In the genomic region with DNA sequence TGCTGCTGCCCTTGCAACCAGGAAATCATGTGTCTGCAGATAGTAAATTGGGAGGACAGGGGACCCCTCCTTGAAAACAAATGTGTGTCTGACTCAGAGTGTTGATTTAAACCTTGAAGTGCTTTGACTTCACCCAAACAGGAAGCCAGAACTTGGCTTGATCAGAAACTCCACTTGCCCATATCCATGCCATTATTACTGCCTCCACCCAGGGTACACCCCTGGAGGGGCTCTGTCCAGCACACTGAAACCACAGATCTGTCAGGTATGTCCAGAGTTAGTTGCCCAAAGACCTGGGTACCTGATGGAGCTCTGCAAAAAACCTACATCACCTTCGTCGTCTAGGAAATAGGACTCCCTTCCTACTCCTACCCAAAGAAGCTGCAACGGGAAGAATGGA, we compare ENCODE assay signal across 25 mouse cellular contexts.
DNase-seq lines count a peak whose midpoint lies in the region; ATAC-seq lines count a peak whose summit lies in the region.
"Had no signal": no experiment of that assay in that cellular context is flagged by ENCODE, and none has a peak within 500 bp of the region (broad histone marks: within the 10 kb centered on the region; RNA-seq: fewer than 3 reads in every experiment).

No protein-coding gene starts in this region.

- H3K27me3 ChIP-seq in forebrain, embryonic 11.5 days (ENCODE audit: control insufficient read depth, insufficient read depth, low read length) = peaks cover 31% of the 10 kb centered on the region
- H3K27me3 ChIP-seq in forebrain, embryonic 16.5 days (replicated peaks; ENCODE audit: control insufficient read depth, insufficient read depth, low read length) = no peaks in the 10 kb centered on the region
- no peaks in the 10 kb centered on the region for H3K27me3 ChIP-seq in kidney, embryonic 15.5 days
- H3K27me3 ChIP-seq: embryonic facial prominence, embryonic 15.5 days; forebrain, embryonic 15.5 days; heart, embryonic 12.5 days had no signal

- WGBS in forebrain, embryonic 11.5 days = 27% methylated on average over 3 of the region's 3 CpGs
- WGBS in forebrain, embryonic 16.5 days = 20% methylated on average over 3 of the region's 3 CpGs
- 24% methylated on average over 3 of the region's 3 CpGs for WGBS in kidney, embryonic 15.5 days

- H3K4me1 ChIP-seq in forebrain, embryonic 11.5 days (replicated peaks; ENCODE audit: control insufficient read depth, insufficient read depth, low read length) = peaks cover 6% of the 10 kb centered on the region; the same call in 1 of the 2 replicates
- H3K4me1 ChIP-seq in forebrain, embryonic 16.5 days (replicated peaks; ENCODE audit: control insufficient read depth, insufficient read depth, low read length) = no peaks in the 10 kb centered on the region
- peaks cover 27% of the 10 kb centered on the region for H3K4me1 ChIP-seq in kidney, embryonic 15.5 days
- H3K4me1 ChIP-seq: embryonic facial prominence, embryonic 15.5 days; forebrain, embryonic 15.5 days; heart, embryonic 12.5 days; neural tube, embryonic 15.5 days had no signal

- no peak overlapping the region for H3K9ac ChIP-seq in forebrain, embryonic 11.5 days (ENCODE audit: low read length)
- no peak overlapping the region for H3K9ac ChIP-seq in forebrain, embryonic 16.5 days (replicated peaks; ENCODE audit: low read depth, low read length)
- no peak overlapping the region for H3K9ac ChIP-seq in kidney, embryonic 15.5 days
- H3K9ac ChIP-seq: embryonic facial prominence, embryonic 15.5 days; forebrain, embryonic 15.5 days; heart, embryonic 12.5 days; hindbrain, embryonic 12.5 days; liver, embryonic 14.5 days; neural tube, embryonic 15.5 days had no signal

- H3K4me3 ChIP-seq in forebrain, embryonic 11.5 days (ENCODE audit: low read depth, low read length) = no peak overlapping the region
- no peak overlapping the region for H3K4me3 ChIP-seq in forebrain, embryonic 16.5 days (replicated peaks; ENCODE audit: low read length)
- no peak overlapping the region for H3K4me3 ChIP-seq in kidney, embryonic 15.5 days (replicated peaks)
- H3K4me3 ChIP-seq: embryonic facial prominence, embryonic 15.5 days; forebrain, embryonic 15.5 days; heart, embryonic 12.5 days; hindbrain, embryonic 12.5 days; layer of hippocampus, adult 2 months; neural tube, embryonic 15.5 days had no signal

- no peaks in the 10 kb centered on the region for H3K9me3 ChIP-seq in forebrain, embryonic 11.5 days (ENCODE audit: control insufficient read depth, low read length)
- no peaks in the 10 kb centered on the region for H3K9me3 ChIP-seq in forebrain, embryonic 16.5 days (ENCODE audit: control insufficient read depth, low read length)
- no peaks in the 10 kb centered on the region for H3K9me3 ChIP-seq in kidney, embryonic 15.5 days (replicated peaks)
- H3K9me3 ChIP-seq: embryonic facial prominence, embryonic 15.5 days; forebrain, embryonic 15.5 days; heart, embryonic 12.5 days; hindbrain, embryonic 12.5 days; neural tube, embryonic 15.5 days had no signal

- DNase-seq in forebrain, embryonic 11.5 days (ENCODE audit: low spot score) = peak; percentile 21
- DNase-seq in kidney, postnatal 4 days = no peak
- peak; percentile 12 for DNase-seq in lung, postnatal 10 days
- DNase-seq in lung, postnatal 14 days = no peak
- no peak for DNase-seq in adrenal gland, postnatal 14 days
- DNase-seq: adrenal gland, postnatal 25 days; cerebellum, adult 8-10 months; cerebellum, postnatal 36 days; gastrocnemius, postnatal 10 days; heart, postnatal 10 days; kidney, postnatal 14 days; right cerebral cortex, adult 18-20 months; right cerebral cortex, postnatal 4 days; thymus, postnatal 25 days had no signal

- no peak for ATAC-seq in forebrain, embryonic 11.5 days (replicated peaks; ENCODE audit: low FRiP score)
- ATAC-seq in forebrain, embryonic 16.5 days = no peak
- no peak for ATAC-seq in kidney, embryonic 15.5 days (replicated peaks; ENCODE audit: low FRiP score)
- ATAC-seq: forebrain, embryonic 15.5 days; inflammation-experienced regulatory T-cells, adult 6 months had no signal

- H3K36me3 ChIP-seq in forebrain, embryonic 11.5 days (ENCODE audit: control insufficient read depth, insufficient read depth, low read length) = no peaks in the 10 kb centered on the region
- H3K36me3 ChIP-seq in forebrain, embryonic 16.5 days (ENCODE audit: control insufficient read depth, insufficient read depth) = no peaks in the 10 kb centered on the region
- no peaks in the 10 kb centered on the region for H3K36me3 ChIP-seq in kidney, embryonic 15.5 days
- H3K36me3 ChIP-seq: embryonic facial prominence, embryonic 15.5 days; forebrain, embryonic 15.5 days; heart, embryonic 12.5 days; hindbrain, embryonic 12.5 days; neural tube, embryonic 15.5 days had no signal

- no peak overlapping the region for H3K4me2 ChIP-seq in forebrain, embryonic 11.5 days (ENCODE audit: low read depth, low read length, severe bottlenecking)
- no peak overlapping the region for H3K4me2 ChIP-seq in forebrain, embryonic 16.5 days (ENCODE audit: low read length)
- no peak overlapping the region for H3K4me2 ChIP-seq in kidney, embryonic 15.5 days
- H3K4me2 ChIP-seq: embryonic facial prominence, embryonic 15.5 days; forebrain, embryonic 15.5 days; heart, embryonic 12.5 days; hindbrain, embryonic 12.5 days; neural tube, embryonic 15.5 days had no signal

- H3K27ac ChIP-seq in forebrain, embryonic 11.5 days (ENCODE audit: low read depth, low read length) = no peak overlapping the region
- H3K27ac ChIP-seq in forebrain, embryonic 16.5 days (ENCODE audit: low read length) = no peak overlapping the region
- peak overlapping the region; percentile 78 for H3K27ac ChIP-seq in kidney, embryonic 15.5 days
- H3K27ac ChIP-seq: embryonic facial prominence, embryonic 15.5 days; forebrain, embryonic 15.5 days; hindbrain, embryonic 12.5 days; layer of hippocampus, adult 2 months; liver, embryonic 14.5 days; macrophage; neural tube, embryonic 15.5 days had no signal

Comparison
In these comparisons a context has a peak if more than half of its experiments do, and no peak if none do; other contexts are left out.
1. DNase-seq: peak in forebrain, embryonic 11.5 days (single experiment) and lung, postnatal 10 days (single experiment); none in kidney, postnatal 4 days (0 of 2), lung, postnatal 14 days (single experiment) and adrenal gland, postnatal 14 days (single experiment).